Mouse (Mus musculus) G1E (cell line): ENCODE data around the gene Gm4969. TPM values are rescaled to one million over a fixed set of nuclear protein-coding genes. Genes with fewer than 3 reads are reported as not detected.
"Not testable (repeated sequence)": the region's sequence is repeated elsewhere in the genome, so short reads cannot be mapped to it uniquely, and the experiment has no call there.

Experiments used
- ATAC-seq: 2 replicates; pipeline ENCODE4 v1.8.0; 2016; ENCODE audit warnings: mild to moderate bottlenecking; ENCODE audit not compliant: insufficient number of reproducible peaks, poor library complexity, low FRiP score, severe bottlenecking; ENCODE audit errors: extremely low read depth
- DNase-seq: peaks from one replicate; pipeline ENCODE4 v3.0.0; 2012; ENCODE audit warnings: low spot score
- H3K27me3 ChIP-seq: 2 replicates; pipeline ENCODE4 v1.6.1; 2012; ENCODE audit warnings: mild to moderate bottlenecking, low read length, inconsistent platforms; ENCODE audit not compliant: insufficient read depth
- H3K36me3 ChIP-seq: replicated peaks from 2 replicates; pipeline ENCODE3; 2012; ENCODE audit warnings: mild to moderate bottlenecking, inconsistent platforms
- H3K4me1 ChIP-seq: 2 replicates; pipeline ENCODE4 v1.6.1; 2012; ENCODE audit warnings: low read depth, low read length, inconsistent platforms, mixed read lengths; ENCODE audit not compliant: insufficient read depth
- H3K4me3 ChIP-seq: 2 replicates; pipeline ENCODE4 v1.5.1; 2012; ENCODE audit warnings: low read depth, mild to moderate bottlenecking, inconsistent platforms, low read length, moderate library complexity, mixed read lengths
- H3K9me3 ChIP-seq: replicated peaks from 2 replicates; pipeline ENCODE4 v1.6.1; 2012; ENCODE audit warnings: inconsistent platforms
- CTCF ChIP-seq: IDR thresholded peaks from 2 replicates; pipeline ENCODE4 v1.5.1; 2012; ENCODE audit warnings: low read depth, low read length, inconsistent platforms, mixed read lengths
- GATA1 ChIP-seq: IDR thresholded peaks from 2 replicates; pipeline ENCODE4 v1.6.1; 2012; ENCODE audit warnings: borderline replicate concordance, low read length, inconsistent platforms, mixed read lengths
- GATA2 ChIP-seq: IDR thresholded peaks from 2 replicates; pipeline ENCODE4 v1.6.1; 2012; ENCODE audit warnings: low read depth, low read length, inconsistent platforms, borderline replicate concordance
- POLR2AphosphoS5 ChIP-seq: IDR thresholded peaks from 2 replicates; pipeline ENCODE4 v1.6.1; 2012; ENCODE audit warnings: low read depth, low read length, inconsistent platforms; ENCODE audit not compliant: insufficient replicate concordance
- TAL1 ChIP-seq: conservative IDR thresholded peaks from 2 replicates; pipeline ENCODE4 v1.6.1; 2012; ENCODE audit warnings: low read depth, low read length, inconsistent platforms, mixed read lengths
- polyA plus RNA-seq: library from polyadenylated mRNA; stranded (reverse); fragments of >175 nt; gene quantifications from 2 replicates; pipeline ENCODE4 v1.2.3, GENCODE M21; 2012
- total RNA-seq, 2 experiments: library from RNA; stranded (forward) in 1 of 2; stranded (reverse) in 1 of 2; fragments of 200-1000 nt in 1 of 2; fragments of >200 nt in 1 of 2; fragmentation: Nextera tagmentation in 1 of 2; gene quantifications; 2 replicates each; pipeline ENCODE4 v1.2.3; 2014 to 2017

Gene Gm4969
- total and polyA plus RNA-seq, 3 experiments = 0.05 TPM; not detected in 2

- Histone ChIP-seq H3K4me1 (peaks cover 56% of the 10 kb centered on the region), H3K9me3 (no peaks in the 10 kb centered on the region), H3K4me3 (peak within 1 kb of the TSS; percentile 81), H3K27me3 (peaks cover 2% of the 10 kb centered on the region; the same call in 1 of the 2 replicates), H3K36me3 (peaks cover 34% of the 10 kb centered on the region)
- DNase-seq (peak; percentile 87), ATAC-seq (peak; percentile 94)
- TF ChIP-seq GATA2 (no peak), POLR2AphosphoS5 (no peak), CTCF (no peak), GATA1 (no peak), TAL1 (no peak)
These were observed 42.2 kb downstream of the Gm4969 start, which contains the start of gene Dmwd for GRCm38 (mm10) chr7:19075723-19076585. Dmwd (plus strand) TSS chr7:19076227.

GRCm38 (mm10) chr7:19075231-19075630, 42.9 kb downstream of the Gm4969 start:
- Histone ChIP-seq H3K4me1 (peaks cover 49% of the 10 kb centered on the region), H3K36me3 (peaks cover 27% of the 10 kb centered on the region), H3K4me3 (peak overlapping the region; percentile 81), H3K9me3 (no peaks in the 10 kb centered on the region), H3K27me3 (peaks cover 4% of the 10 kb centered on the region; the same call in 1 of the 2 replicates)
- no peak for ATAC-seq
- no peak for TF ChIP-seq GATA1
- TF ChIP-seq GATA2 = no peak
- no peak for TF ChIP-seq TAL1
- TF ChIP-seq CTCF = no peak
- no peak for TF ChIP-seq POLR2AphosphoS5
- DNase-seq = no peak

DNA sequence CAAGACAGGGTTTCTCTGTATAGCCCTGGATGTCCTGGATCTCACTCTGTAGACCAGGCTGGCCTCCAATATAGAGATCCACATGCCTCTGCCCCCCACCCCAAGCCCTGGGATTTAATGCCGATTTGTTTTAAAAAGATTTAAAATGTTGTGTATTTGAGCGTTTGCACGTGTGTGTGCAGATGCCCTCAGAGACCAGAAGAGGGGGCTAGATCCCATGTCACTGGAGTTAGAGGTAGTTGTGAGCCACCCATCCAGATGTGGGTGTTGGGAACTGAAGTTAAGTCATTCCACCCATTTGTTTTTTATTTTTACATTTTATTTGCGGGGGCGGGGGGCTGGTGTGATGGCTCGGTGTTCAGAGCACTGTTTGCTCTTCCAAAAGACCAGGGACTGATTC, 43.7 kb downstream of the Gm4969 start:
- Histone ChIP-seq H3K9me3 (no peaks in the 10 kb centered on the region), H3K36me3 (peaks cover 19% of the 10 kb centered on the region), H3K27me3 (peaks cover 5% of the 10 kb centered on the region; the same call in 1 of the 2 replicates), H3K4me3 (no peak overlapping the region), H3K4me1 (peaks cover 42% of the 10 kb centered on the region)
- no peak for ATAC-seq
- DNase-seq = no peak
- TF ChIP-seq CTCF (no peak), GATA1 (no peak), GATA2 (no peak), TAL1 (no peak), POLR2AphosphoS5 (no peak)

DNA sequence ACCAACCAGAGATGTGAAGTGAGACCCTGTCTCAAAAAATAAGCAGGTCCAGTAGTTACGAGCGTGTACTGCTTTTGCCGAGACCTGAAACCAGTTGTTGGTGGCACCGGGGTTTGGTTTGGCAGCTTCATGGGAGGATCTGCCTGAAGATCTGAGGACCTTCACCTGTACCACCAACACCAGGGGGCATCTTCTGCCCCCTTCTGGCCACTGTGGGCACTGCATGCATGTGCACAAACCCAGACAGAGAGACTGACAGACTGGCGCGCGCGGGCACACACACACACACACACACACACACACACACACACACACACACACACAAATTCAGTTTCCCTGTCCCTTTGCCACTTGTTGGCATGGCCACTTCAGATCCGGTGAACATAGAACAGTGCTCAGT, 44.7 kb downstream of the Gm4969 start:
- H3K4me1 ChIP-seq = peaks cover 35% of the 10 kb centered on the region
- no peak for TF ChIP-seq POLR2AphosphoS5
- TF ChIP-seq CTCF = peak; percentile 39; the same call in 1 of the 2 replicates
- no peak for TF ChIP-seq GATA1
- TF ChIP-seq TAL1 = no peak
- TF ChIP-seq GATA2 = no peak
- H3K27me3 ChIP-seq = peaks cover 5% of the 10 kb centered on the region; the same call in 1 of the 2 replicates
- DNase-seq (no peak), ATAC-seq (no peak)
- no peak overlapping the region for H3K4me3 ChIP-seq
- no peaks in the 10 kb centered on the region for H3K9me3 ChIP-seq
- H3K36me3 ChIP-seq = peaks cover 9% of the 10 kb centered on the region

- Histone ChIP-seq H3K4me1 (peaks cover 20% of the 10 kb centered on the region), H3K27me3 (peaks cover 14% of the 10 kb centered on the region)
- not testable (repeated sequence) for ATAC-seq, DNase-seq, H3K4me3 ChIP-seq, H3K9me3 ChIP-seq, H3K36me3 ChIP-seq
These were observed 47.1 kb downstream of the Gm4969 start for GRCm38 (mm10) chr7:19071024-19071423.

DNA sequence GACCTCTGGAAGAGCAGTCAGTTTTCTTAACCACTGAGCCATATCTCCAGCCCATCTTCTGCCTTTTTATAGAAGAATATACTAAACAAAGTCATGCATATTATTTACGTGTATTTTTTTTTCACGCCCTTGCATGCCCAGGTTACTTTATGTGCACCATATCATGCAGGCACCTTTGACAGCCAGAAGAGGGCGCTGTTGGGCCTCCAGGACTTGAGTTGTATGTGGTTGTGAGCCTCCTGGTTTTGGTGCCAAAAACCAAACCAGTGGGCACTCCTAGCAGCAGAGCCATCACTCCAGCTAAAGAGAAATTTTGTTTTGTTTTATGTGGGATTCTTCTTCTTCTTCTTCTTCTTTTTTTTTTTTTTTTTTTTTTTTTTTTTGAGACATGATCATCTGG, 48.7 kb downstream of the Gm4969 start:
- Histone ChIP-seq H3K27me3 (peaks cover 28% of the 10 kb centered on the region), H3K36me3 (no peaks in the 10 kb centered on the region), H3K9me3 (no peaks in the 10 kb centered on the region), H3K4me1 (peaks cover 10% of the 10 kb centered on the region), H3K4me3 (no peak overlapping the region)
- DNase-seq (no peak), ATAC-seq (no peak)
- TF ChIP-seq GATA1 (no peak), TAL1 (no peak), CTCF (no peak), POLR2AphosphoS5 (no peak), GATA2 (no peak)
